Mouse (Mus musculus) forebrain, embryonic 11.5 days (tissue): Measurements from ENCODE around the gene Rpl10a. TPM values are rescaled to one million over a fixed set of nuclear protein-coding genes. Genes with fewer than 3 reads are reported as not detected.

ENCODE experiments used
- ATAC-seq: fragments of 200-750 bp; cut with Nextera tagmentation; replicated peaks from 2 replicates; pipeline ENCODE4 v1.8.0; 2017; ENCODE audit warnings: moderate TSS enrichment; ENCODE audit not compliant: low FRiP score
- DNase-seq: peaks from one replicate; pipeline ENCODE4 v3.0.0-alpha.2; 2017; ENCODE audit warnings: low spot score
- H3K27ac ChIP-seq: fragments of 300-500 bp; sonication (generic); 2 replicates; pipeline ENCODE4 v1.5.1; 2014; ENCODE audit warnings: low read depth, low read length
- H3K27me3 ChIP-seq: fragments of 300-500 bp; sonication (generic); 2 replicates; pipeline ENCODE4 v1.6.1; 2014; ENCODE audit warnings: mild to moderate bottlenecking, low read length, mixed read lengths; ENCODE audit not compliant: control insufficient read depth, insufficient read depth
- H3K36me3 ChIP-seq: fragments of 300-500 bp; sonication (generic); 2 replicates; pipeline ENCODE4 v1.6.1; 2014; ENCODE audit warnings: mild to moderate bottlenecking, low read length, moderate library complexity, mixed read lengths; ENCODE audit not compliant: control insufficient read depth, insufficient read depth
- H3K4me1 ChIP-seq: fragments of 300-500 bp; sonication (generic); replicated peaks from 2 replicates; pipeline ENCODE4 v1.6.1; 2014; ENCODE audit warnings: low read length, mixed read lengths; ENCODE audit not compliant: control insufficient read depth, insufficient read depth
- H3K4me2 ChIP-seq: fragments of 300-500 bp; sonication (generic); 2 replicates; pipeline ENCODE4 v1.6.1; 2014; ENCODE audit warnings: low read depth, mild to moderate bottlenecking, low read length, moderate library complexity, mixed read lengths; ENCODE audit not compliant: severe bottlenecking
- H3K4me3 ChIP-seq: fragments of 300-500 bp; sonication (generic); 2 replicates; pipeline ENCODE4 v1.5.1; 2014; ENCODE audit warnings: low read depth, low read length
- H3K9ac ChIP-seq: fragments of 300-500 bp; sonication (generic); 2 replicates; pipeline ENCODE4 v1.6.1; 2014; ENCODE audit warnings: low read length
- H3K9me3 ChIP-seq: fragments of 300-500 bp; sonication (generic); 2 replicates; pipeline ENCODE4 v1.6.1; 2016; ENCODE audit warnings: low read length, mixed read lengths; ENCODE audit not compliant: control insufficient read depth
- WGBS: fragments of 180-500 bp; shearing (Covaris S2); extraction: QIAGEN DNeasy Blood & Tissue Kit; methylation state at CpG from one replicate; pipeline ENCODE4 v1.1.7; 2014; 5-methylcytosine and 5-hydroxymethylcytosine counted together
- polyA plus RNA-seq: library from polyadenylated mRNA; unstranded; fragments of >200 nt; fragmentation: Nextera tagmentation; extraction: Ambion mirVana; gene quantifications from 2 replicates; pipeline ENCODE4 v1.2.1, GENCODE M21; 2014

Gene Rpl10a
- polyA plus RNA-seq, 1 experiment from 2014 or later, result 490 TPM

DNA sequence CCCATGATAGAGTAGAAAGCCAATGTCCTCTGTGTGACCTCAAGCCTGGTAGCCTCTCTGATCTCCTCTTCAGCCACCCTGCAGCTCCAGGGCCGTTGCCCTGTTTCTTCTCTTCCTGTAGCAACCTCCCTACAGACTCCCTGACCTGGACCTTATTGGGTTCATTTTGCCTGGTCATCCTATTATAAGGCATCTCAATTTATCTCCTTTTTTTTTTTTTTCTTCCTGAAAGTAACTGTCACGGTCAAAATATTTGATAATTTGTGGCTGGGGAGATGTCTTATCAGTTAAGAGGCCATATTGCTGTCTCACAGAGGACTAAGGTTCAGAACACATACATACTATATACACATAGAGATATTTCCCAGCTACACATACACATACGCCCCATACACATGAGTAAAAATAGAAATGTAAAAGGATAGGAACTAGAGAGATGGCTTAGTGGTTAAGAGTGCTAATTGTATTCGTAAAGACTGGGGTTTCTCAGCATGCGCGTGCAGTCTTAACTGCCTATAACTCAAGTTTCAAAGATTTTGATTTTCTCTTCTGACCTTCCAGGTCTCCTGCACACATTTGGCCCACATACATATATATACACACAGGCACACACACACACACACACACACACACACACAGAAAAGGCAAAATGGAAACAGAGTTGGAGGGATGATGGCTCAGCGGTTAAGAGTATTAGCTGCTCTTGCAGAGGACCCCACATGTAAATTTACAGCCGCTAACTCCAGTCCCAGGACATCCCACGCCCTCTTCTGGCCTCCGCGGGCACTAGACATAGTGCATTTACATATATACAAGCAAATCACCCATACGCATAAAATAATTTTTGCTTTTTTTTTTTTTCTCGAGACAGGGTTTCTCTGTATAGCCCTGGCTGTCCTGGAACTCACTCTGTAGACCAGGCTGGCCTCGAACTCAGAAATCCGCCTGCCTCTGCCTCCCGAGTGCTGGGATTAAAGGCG lies 15.7 kb upstream of the Rpl10a start:
- H3K9me3 ChIP-seq, result no peaks in the 10 kb centered on the region
- H3K27me3 ChIP-seq, result no peaks in the 10 kb centered on the region
- H3K36me3 ChIP-seq, result peaks cover 3% of the 10 kb centered on the region; the same call in 1 of the 2 replicates
- 30% methylated on average over 17 of the region's 17 CpGs for WGBS
- ATAC-seq (peak; percentile 22), DNase-seq (peak; percentile 67)
- peak overlapping the region; percentile 41; the same call in 1 of the 2 replicates for H3K9ac ChIP-seq
- H3K27ac ChIP-seq, result no peak overlapping the region
- peak overlapping the region; percentile 84; the same call in 1 of the 2 replicates for H3K4me2 ChIP-seq
- peak overlapping the region; percentile 58 for H3K4me3 ChIP-seq
- H3K4me1 ChIP-seq, result peaks cover 9% of the 10 kb centered on the region

DNA sequence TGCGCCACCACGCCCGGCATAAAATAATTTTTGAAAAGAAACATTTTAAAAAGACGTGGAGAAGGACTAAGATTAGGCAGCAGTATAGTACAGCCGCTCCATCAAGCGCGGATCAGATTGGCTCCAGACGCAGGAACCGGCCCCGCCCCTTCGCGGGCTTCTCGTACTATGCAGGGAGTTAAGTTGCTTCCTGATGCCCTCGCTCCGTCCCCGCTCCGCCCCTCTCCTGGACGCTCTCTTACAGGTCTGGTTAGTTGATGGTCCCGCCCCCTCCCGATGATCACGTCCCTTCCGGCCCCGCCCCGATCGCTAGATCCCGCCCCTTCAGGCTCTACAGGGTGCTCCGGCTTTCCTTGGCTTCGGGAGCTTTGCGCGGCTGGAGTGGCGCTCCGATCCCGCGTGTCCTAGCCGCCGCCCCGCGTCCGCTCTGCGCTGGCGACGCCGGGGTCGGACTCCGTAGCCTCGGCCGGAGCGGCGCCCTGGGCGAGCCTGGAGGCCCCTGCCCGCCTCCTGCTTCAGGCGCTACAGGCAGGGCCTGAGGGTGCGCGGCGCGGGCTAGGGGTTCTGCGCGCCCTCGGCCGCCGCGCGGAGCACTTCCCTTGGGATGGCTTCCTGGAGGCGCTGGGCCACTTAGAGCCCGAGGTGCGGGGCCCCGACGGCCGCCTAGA lies 14.9 kb upstream of the Rpl10a start, which contains the start of gene Fance:
Fance (plus strand) TSS at position 308 of the 668 bp plus-strand sequence.
- Histone ChIP-seq H3K27ac (peak within 1 kb of the TSS; percentile 55), H3K27me3 (no peaks in the 10 kb centered on the region), H3K9me3 (no peaks in the 10 kb centered on the region), H3K4me3 (peak within 1 kb of the TSS; percentile 58), H3K4me2 (peak within 1 kb of the TSS; percentile 84), H3K4me1 (peaks cover 9% of the 10 kb centered on the region), H3K36me3 (peaks cover 3% of the 10 kb centered on the region; the same call in 1 of the 2 replicates), H3K9ac (peak within 1 kb of the TSS; percentile 84)
- DNase-seq (peak; percentile 100), ATAC-seq (peak; percentile 98)
- WGBS, result under 1% methylated on average over 67 of the region's 69 CpGs

- Histone ChIP-seq H3K9ac (peak overlapping the region; percentile 84), H3K9me3 (no peaks in the 10 kb centered on the region), H3K4me1 (peaks cover 7% of the 10 kb centered on the region), H3K27ac (peak overlapping the region; percentile 55), H3K36me3 (peaks cover 3% of the 10 kb centered on the region; the same call in 1 of the 2 replicates), H3K4me3 (peak overlapping the region; percentile 58), H3K4me2 (peak overlapping the region; percentile 84), H3K27me3 (no peaks in the 10 kb centered on the region)
- ATAC-seq (peak; percentile 6; the same call in 1 of the 2 replicates), DNase-seq (no peak)
- WGBS, result 2% methylated on average over 11 of the region's 11 CpGs
These were observed 14.4 kb upstream of the Rpl10a start for GRCm38 (mm10) chr17:28313880-28314225.

- H3K9me3 ChIP-seq, result no peaks in the 10 kb centered on the region
- no peak overlapping the region for H3K4me3 ChIP-seq
- no peaks in the 10 kb centered on the region for H3K27me3 ChIP-seq
- H3K36me3 ChIP-seq, result peaks cover 3% of the 10 kb centered on the region; the same call in 1 of the 2 replicates
- no peak for DNase-seq
- no peak for ATAC-seq
- no peak overlapping the region for H3K4me2 ChIP-seq
- H3K9ac ChIP-seq, result no peak overlapping the region; the same call in 1 of the 2 replicates
- peaks cover 7% of the 10 kb centered on the region for H3K4me1 ChIP-seq
- H3K27ac ChIP-seq, result no peak overlapping the region
- WGBS, result 86% methylated on average over 20 of the region's 20 CpGs
These were observed 12.6 kb upstream of the Rpl10a start for GRCm38 (mm10) chr17:28315611-28316160.

DNA sequence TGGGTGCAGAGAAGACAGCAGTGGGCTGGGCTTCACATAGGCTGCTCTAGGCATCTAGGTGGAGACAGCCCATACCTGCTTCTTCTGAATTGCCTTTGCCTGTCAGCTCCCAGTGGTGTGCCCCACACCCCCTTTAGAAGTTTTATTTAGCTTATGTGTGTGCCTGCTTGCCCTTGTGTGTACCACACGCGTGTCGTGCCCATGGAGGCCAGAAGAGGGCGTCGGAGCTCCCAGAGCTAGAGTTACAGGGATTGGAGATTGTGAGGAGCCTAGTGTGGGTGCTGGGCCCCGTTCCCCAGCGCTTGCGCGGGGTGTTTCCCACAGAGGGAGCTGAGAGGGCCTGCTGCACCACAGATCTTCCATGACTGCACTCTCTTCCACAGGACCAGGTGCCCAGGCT lies 11.8 kb upstream of the Rpl10a start:
- Histone ChIP-seq H3K4me1 (peaks cover 7% of the 10 kb centered on the region), H3K9me3 (no peaks in the 10 kb centered on the region), H3K9ac (no peak overlapping the region), H3K27ac (no peak overlapping the region), H3K4me2 (no peak overlapping the region), H3K36me3 (peaks cover 3% of the 10 kb centered on the region; the same call in 1 of the 2 replicates), H3K4me3 (no peak overlapping the region), H3K27me3 (no peaks in the 10 kb centered on the region)
- DNase-seq (no peak), ATAC-seq (no peak)
- 93% methylated on average over 9 of the region's 9 CpGs for WGBS

DNA sequence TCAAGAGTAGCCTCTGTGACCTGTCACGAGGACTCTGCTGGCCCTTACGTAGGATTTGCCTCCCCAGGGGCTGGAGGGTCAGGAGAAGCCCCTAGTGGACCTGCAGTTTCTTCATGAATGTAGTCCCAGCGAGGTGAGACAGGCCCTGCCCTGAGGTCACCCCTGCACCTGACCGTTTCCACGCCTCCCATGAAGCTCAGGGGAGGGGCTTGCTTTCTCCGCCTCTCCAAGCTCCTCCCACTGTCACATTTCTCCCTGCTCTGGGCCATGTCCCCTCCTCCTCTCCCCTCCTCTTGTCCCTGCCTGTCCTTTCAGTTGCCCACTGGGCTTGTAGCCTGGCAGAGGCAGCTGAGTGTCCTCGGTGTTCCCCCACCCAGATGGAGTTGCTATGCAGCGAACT lies 11.2 kb upstream of the Rpl10a start:
- 58% methylated on average over 8 of the region's 8 CpGs for WGBS
- H3K4me2 ChIP-seq, result no peak overlapping the region

DNA sequence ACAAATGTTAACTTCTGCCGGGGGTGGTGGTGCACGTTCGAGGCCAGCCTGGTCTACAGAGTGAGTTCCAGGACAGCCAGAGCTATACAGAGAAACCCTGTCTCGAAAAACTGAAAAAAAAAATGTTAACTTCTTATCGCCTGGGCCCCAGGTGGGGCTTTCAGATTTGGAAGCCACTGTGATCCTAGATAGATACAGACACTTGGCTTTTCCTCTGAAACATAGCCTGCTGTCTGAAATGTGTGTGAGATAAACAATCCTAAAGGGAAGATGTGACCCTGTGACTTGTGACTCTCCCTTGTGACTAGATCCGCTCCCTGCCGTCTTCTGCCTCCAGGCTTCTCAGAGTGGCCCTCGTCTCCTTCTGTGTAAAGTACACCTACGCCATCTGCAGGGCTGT lies 10.5 kb upstream of the Rpl10a start:
- 82% methylated on average over 9 of the region's 9 CpGs for WGBS
- no peak for DNase-seq
- peaks cover 7% of the 10 kb centered on the region for H3K4me1 ChIP-seq
- H3K36me3 ChIP-seq, result peaks cover 3% of the 10 kb centered on the region; the same call in 1 of the 2 replicates
- H3K27ac ChIP-seq, result no peak overlapping the region
- H3K27me3 ChIP-seq, result no peaks in the 10 kb centered on the region
- no peak overlapping the region for H3K9ac ChIP-seq
- H3K9me3 ChIP-seq, result no peaks in the 10 kb centered on the region
- H3K4me2 ChIP-seq, result no peak overlapping the region
- no peak for ATAC-seq
- no peak overlapping the region for H3K4me3 ChIP-seq

More for the DNA sequence above, 11.2 kb upstream of the Rpl10a start:
- H3K9me3 ChIP-seq, result no peaks in the 10 kb centered on the region
- no peak overlapping the region for H3K4me3 ChIP-seq
- no peak overlapping the region for H3K27ac ChIP-seq
- no peak for ATAC-seq
- DNase-seq, result no peak
- H3K4me1 ChIP-seq, result peaks cover 7% of the 10 kb centered on the region
- H3K27me3 ChIP-seq, result no peaks in the 10 kb centered on the region
- peaks cover 3% of the 10 kb centered on the region; the same call in 1 of the 2 replicates for H3K36me3 ChIP-seq
- H3K9ac ChIP-seq, result no peak overlapping the region

GRCm38 (mm10) chr17:28321700-28322099 lies 6.6 kb upstream of the Rpl10a start:
- WGBS, result 95% methylated on average over 4 of the region's 4 CpGs
- ATAC-seq, result no peak
- Histone ChIP-seq H3K36me3 (no peaks in the 10 kb centered on the region; the same call in 1 of the 2 replicates), H3K9me3 (no peaks in the 10 kb centered on the region; the same call in 1 of the 2 replicates), H3K9ac (no peak overlapping the region), H3K27ac (no peak overlapping the region), H3K4me2 (no peak overlapping the region), H3K27me3 (no peaks in the 10 kb centered on the region), H3K4me3 (no peak overlapping the region), H3K4me1 (no peaks in the 10 kb centered on the region)
- DNase-seq, result no peak
